Mouse (Mus musculus) lung, postnatal 0 days (tissue): ENCODE results near the gene Gm2974. TPM values are rescaled to one million over a fixed set of nuclear protein-coding genes. Genes with fewer than 3 reads are reported as not detected.
"Not testable (repeated sequence)": the region's sequence is repeated elsewhere in the genome, so short reads cannot be mapped to it uniquely, and the experiment has no call there.

Source experiments
- ATAC-seq: fragments of 200-750 bp; cut with Nextera tagmentation; 2 replicates; pipeline ENCODE4 v1.8.0; 2017; ENCODE audit warnings: moderate library complexity
- DNase-seq: peaks from one replicate; pipeline ENCODE4 v3.0.0-alpha.2; 2016; ENCODE audit warnings: low spot score
- H3K27ac ChIP-seq: fragments of 300-500 bp; sonication (generic); 2 replicates; pipeline ENCODE4 v1.5.1; 2014; ENCODE audit warnings: antibody characterized with exemption, mild to moderate bottlenecking, low read length, mixed read lengths
- H3K27me3 ChIP-seq: fragments of 300-500 bp; sonication (generic); replicated peaks from 2 replicates; pipeline ENCODE4 v1.6.1; 2014; ENCODE audit warnings: low read length, mixed read lengths; ENCODE audit not compliant: insufficient read depth
- H3K36me3 ChIP-seq: fragments of 300-500 bp; sonication (generic); 2 replicates; pipeline ENCODE4 v1.6.1; 2014; ENCODE audit warnings: low read length, mixed read lengths; ENCODE audit not compliant: insufficient read depth
- H3K4me1 ChIP-seq: fragments of 300-500 bp; sonication (generic); 2 replicates; pipeline ENCODE4 v1.6.1; 2014; ENCODE audit warnings: antibody characterized with exemption, low read depth, low read length, mixed read lengths; ENCODE audit not compliant: insufficient read depth
- H3K4me2 ChIP-seq: fragments of 300-500 bp; sonication (generic); replicated peaks from 2 replicates; pipeline ENCODE4 v1.6.1; 2014; ENCODE audit warnings: low read depth, mild to moderate bottlenecking, low read length, moderate library complexity, mixed read lengths
- H3K4me3 ChIP-seq: fragments of 300-500 bp; sonication (generic); 2 replicates; pipeline ENCODE4 v1.5.1; 2014; ENCODE audit warnings: low read depth, low read length
- H3K9ac ChIP-seq: fragments of 300-500 bp; sonication (generic); replicated peaks from 2 replicates; pipeline ENCODE4 v1.6.1; 2014; ENCODE audit warnings: low read depth, mild to moderate bottlenecking
- H3K9me3 ChIP-seq: fragments of 300-500 bp; sonication (generic); 2 replicates; pipeline ENCODE4 v1.6.1; 2016; ENCODE audit warnings: low read length, mixed read lengths
- CTCF ChIP-seq: IDR thresholded peaks from 2 replicates; pipeline ENCODE4 v1.5.1; 2016; ENCODE audit warnings: antibody characterized with exemption, mild to moderate bottlenecking
- WGBS: fragments of 180-500 bp; shearing (Covaris S2); extraction: QIAGEN DNeasy Blood & Tissue Kit; methylation state at CpG from one replicate; pipeline ENCODE4 v1.1.7; 2014; 5-methylcytosine and 5-hydroxymethylcytosine counted together
- polyA plus RNA-seq: library from polyadenylated mRNA; unstranded; fragments of >200 nt; fragmentation: Nextera tagmentation; extraction: Ambion mirVana; gene quantifications from 2 replicates; pipeline ENCODE4 v1.2.1, GENCODE M21; 2015

Gm2974 gene
- 0.07 TPM in 1 of 2 replicates, not detected in the other for polyA plus RNA-seq

DNA sequence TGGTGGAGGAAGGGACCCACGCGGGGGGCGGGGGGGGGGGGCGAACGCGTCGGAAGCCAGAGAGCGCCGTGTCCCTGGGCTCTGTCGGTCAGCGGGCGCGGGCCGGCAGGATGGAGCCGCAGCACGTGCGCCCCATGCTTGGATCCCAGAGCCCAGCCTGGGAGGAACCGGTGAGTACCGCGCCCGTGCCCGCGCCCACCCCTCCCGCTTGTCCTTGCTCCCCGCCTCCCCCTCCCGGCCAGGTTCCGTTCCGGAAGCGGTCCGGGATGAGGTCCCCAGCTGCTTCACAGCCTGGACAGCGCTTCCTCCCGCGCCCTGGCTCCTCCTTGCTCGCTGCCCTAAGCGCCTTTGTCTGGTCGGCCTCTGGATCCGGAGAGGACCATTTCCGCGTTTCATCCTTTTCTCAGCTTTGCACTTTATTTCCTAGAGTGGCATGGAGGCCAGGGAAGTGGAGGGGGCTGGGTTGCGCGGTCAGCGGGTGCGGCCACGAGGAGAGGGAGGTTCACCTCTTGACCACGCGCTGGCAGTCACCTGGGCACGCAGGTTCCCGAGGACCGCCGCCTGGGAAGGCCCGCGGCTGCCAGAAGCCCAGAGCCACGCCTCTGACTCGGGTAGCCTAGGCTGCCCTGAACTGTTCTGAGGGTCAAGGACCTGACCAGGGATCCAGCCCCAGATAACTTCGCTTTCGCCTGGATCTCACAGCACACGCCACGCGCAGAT, at the start of gene Gm2974:
Gene Gm2974 (plus strand): TSS at position 86 of the 720 bp plus-strand sequence.
- H3K27ac ChIP-seq, H3K4me1 ChIP-seq, H3K36me3 ChIP-seq, H3K9me3 ChIP-seq, H3K9ac ChIP-seq, DNase-seq, ATAC-seq, H3K27me3 ChIP-seq, H3K4me3 ChIP-seq: not testable (repeated sequence)
- peak within 1 kb of the TSS; percentile 27; the same call in 1 of the 2 replicates for H3K4me2 ChIP-seq
- WGBS: 31% methylated on average over 18 of the region's 59 CpGs

DNA sequence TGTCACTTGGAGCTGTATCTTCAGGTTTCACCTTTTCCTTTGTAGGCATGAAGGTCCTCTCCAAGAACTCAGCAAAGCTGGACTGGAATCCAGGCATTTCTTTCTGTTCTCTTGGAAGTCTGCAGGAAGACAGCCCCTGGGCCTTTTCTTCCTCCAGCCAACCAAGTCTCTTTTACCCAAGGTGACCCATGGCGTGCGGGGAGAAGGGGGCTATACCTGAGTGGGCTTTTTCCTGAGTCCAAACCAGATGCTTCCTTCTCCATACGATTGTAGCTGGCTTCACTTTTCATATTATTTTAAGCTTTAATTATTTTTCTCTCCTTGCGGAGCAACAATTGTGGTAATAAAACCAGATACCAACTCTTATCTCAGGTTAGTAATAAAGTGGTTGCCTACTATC, 40.7 kb upstream of the Gm2974 start:
- not testable (repeated sequence) for H3K9ac ChIP-seq, H3K4me3 ChIP-seq, ATAC-seq, H3K36me3 ChIP-seq, H3K4me2 ChIP-seq, DNase-seq, H3K9me3 ChIP-seq, H3K4me1 ChIP-seq, H3K27me3 ChIP-seq, H3K27ac ChIP-seq
- WGBS: 86% methylated on average over 4 of the region's 4 CpGs

DNA sequence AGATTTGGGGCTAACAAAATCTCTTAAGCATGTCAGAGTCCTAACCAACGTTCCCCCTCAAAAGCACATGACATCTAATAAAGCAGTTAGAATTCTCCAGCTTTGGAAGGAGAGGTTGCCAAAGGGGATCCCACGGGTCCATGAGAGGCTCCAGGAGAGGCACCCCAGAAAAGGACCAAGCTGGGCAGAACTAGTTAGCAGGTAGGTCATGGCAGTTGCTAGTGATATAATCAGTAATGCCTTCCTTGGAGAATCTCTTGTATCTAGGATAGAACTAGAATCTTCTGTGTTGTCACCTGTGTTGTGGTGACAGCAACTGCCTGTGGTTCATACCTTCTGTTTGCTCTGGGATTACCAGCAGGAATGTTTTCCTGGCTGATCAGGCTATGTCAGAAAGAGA, 17.6 kb upstream of the Gm2974 start, which contains the start of gene Gm3127:
Gene Gm3127 (plus strand): TSS at position 301 of the 400 bp plus-strand sequence.
- not testable (repeated sequence) for H3K9ac ChIP-seq, H3K27me3 ChIP-seq, H3K4me1 ChIP-seq, H3K4me2 ChIP-seq, H3K9me3 ChIP-seq, H3K27ac ChIP-seq, DNase-seq, ATAC-seq, H3K36me3 ChIP-seq, H3K4me3 ChIP-seq
- no CpG with 5 or more reads among the region's 2 CpGs for WGBS

- 16% methylated on average over 9 of the region's 14 CpGs for WGBS
These were observed 346 bp upstream of the Gm2974 start for GRCm38 (mm10) chr14:4182030-4182429.

GRCm38 (mm10) chr14:4183375-4183774, 999 bp downstream of the Gm2974 start:
- H3K4me1 ChIP-seq, H3K27me3 ChIP-seq, DNase-seq, H3K27ac ChIP-seq, H3K9me3 ChIP-seq, H3K9ac ChIP-seq, ATAC-seq, H3K4me2 ChIP-seq, H3K4me3 ChIP-seq, H3K36me3 ChIP-seq: not testable (repeated sequence)
- WGBS: 31% methylated on average over 4 of the region's 10 CpGs
- TF ChIP-seq CTCF: peak; percentile 32

More at GRCm38 (mm10) chr14:4182030-4182429, 346 bp upstream of the Gm2974 start:
- H3K9ac ChIP-seq, DNase-seq, H3K4me1 ChIP-seq, H3K36me3 ChIP-seq, H3K27me3 ChIP-seq, H3K9me3 ChIP-seq, ATAC-seq, H3K4me3 ChIP-seq, H3K27ac ChIP-seq: not testable (repeated sequence)
- peak overlapping the region; percentile 27; the same call in 1 of the 2 replicates for H3K4me2 ChIP-seq

- H3K27me3 ChIP-seq, ATAC-seq, H3K4me1 ChIP-seq, H3K9me3 ChIP-seq, H3K36me3 ChIP-seq, H3K27ac ChIP-seq, H3K4me2 ChIP-seq, H3K4me3 ChIP-seq, H3K9ac ChIP-seq, DNase-seq: not testable (repeated sequence)
- WGBS: no CpG with 5 or more reads among the region's 2 CpGs
These were observed 67.0 kb downstream of the Gm2974 start, which contains the start of gene Gm3138 for GRCm38 (mm10) chr14:4249331-4249730. TSS of gene Gm3138 (plus strand) at chr14:4249631.

Other genes with a start within 250 kb of the Gm2974 start
- 0.27 TPM in 1 of 2 replicates, not detected in the other for gene Gm3095, start 219.0 kb upstream of the Gm2974 start, polyA plus RNA-seq
- not detected in 2 replicates for gene Gm3099, start 184.2 kb upstream of the Gm2974 start, polyA plus RNA-seq
- gene Gm5796, start 158.6 kb upstream of the Gm2974 start, polyA plus RNA-seq: not detected in 2 replicates
- not detected in 2 replicates for gene Gm3115, start 98.5 kb upstream of the Gm2974 start, polyA plus RNA-seq
- 0.07 and 0.38 TPM in 2 replicates for gene Gm8108, start 72.0 kb upstream of the Gm2974 start, polyA plus RNA-seq
- gene Gm3127, start 17.5 kb upstream of the Gm2974 start, polyA plus RNA-seq: not detected in 2 replicates
- gene Gm3138, start 67.1 kb downstream of the Gm2974 start, polyA plus RNA-seq: not detected in 2 replicates
- not detected in 2 replicates for gene Gm3149, start 134.7 kb downstream of the Gm2974 start, polyA plus RNA-seq
- gene 2610042L04Rik, start 152.2 kb downstream of the Gm2974 start, polyA plus RNA-seq: 0.12 TPM in 1 of 2 replicates, not detected in the other
- gene Gm3159, start 214.9 kb downstream of the Gm2974 start, polyA plus RNA-seq: not detected in 2 replicates
- 0.08 and 0.10 TPM in 2 replicates for gene Gm3164, start 232.9 kb downstream of the Gm2974 start, polyA plus RNA-seq
- gene Gm3173, start 248.4 kb downstream of the Gm2974 start, polyA plus RNA-seq: not detected in 2 replicates